Mouse (Mus musculus) right cerebral cortex, postnatal 4 days (tissue): ENCODE measurements at regions not wholly inside any gene's neighbourhood (a gene's known extent, or its start where the extent isn't known, plus 50 kb on each side); places are given as distances from the start of the nearest gene placed in this dataset.
"Not testable (repeated sequence)": the region's sequence is repeated elsewhere in the genome, so short reads cannot be mapped to it uniquely, and the experiment has no call there.

Source experiments
- DNase-seq: peaks from one replicate; pipeline ENCODE4 v3.0.0-alpha.2; 2022

DNA sequence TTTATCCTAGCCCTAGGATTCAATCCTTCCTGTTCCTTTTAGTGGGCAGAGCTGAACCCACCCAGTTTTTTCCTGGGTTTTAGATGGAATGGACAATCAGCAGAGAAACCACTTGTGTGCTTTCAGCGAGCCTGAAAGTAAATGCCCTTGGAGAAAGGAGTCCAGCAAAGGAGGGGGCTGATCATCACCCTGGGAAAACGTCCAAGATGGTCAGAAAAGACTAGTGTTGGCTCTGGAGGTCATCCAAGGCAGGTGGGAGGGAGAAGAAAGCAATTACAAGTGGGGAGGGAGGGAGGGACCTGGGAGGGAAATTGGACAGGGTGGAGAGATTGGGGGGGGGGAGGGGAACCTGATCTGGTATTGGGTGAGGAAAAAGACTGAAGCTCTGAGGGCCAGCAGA lies 55.6 kb upstream of the Zfp366 start:
- DNase-seq: no peak

DNA sequence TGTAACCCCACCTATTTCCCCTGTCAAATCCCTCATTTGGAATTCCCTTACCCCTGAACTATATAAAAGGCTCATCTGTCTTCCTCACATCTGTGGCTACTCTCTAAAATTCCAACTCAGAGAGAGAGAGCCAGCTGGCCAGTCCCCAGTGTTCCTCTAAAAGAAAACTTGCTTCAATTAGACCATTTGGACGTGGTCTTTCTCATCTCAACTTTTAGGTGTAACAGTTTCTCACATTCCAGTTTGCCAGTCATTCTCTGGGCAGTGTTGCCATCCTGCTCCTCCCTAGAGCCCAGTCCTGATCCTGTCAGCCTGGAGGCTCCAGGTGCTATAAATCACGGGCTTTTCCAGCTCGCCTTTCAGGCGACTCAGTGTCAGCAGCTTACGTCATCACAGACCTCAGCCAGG lies 56.3 kb upstream of the Zfp366 start:
- no peak for DNase-seq

DNA sequence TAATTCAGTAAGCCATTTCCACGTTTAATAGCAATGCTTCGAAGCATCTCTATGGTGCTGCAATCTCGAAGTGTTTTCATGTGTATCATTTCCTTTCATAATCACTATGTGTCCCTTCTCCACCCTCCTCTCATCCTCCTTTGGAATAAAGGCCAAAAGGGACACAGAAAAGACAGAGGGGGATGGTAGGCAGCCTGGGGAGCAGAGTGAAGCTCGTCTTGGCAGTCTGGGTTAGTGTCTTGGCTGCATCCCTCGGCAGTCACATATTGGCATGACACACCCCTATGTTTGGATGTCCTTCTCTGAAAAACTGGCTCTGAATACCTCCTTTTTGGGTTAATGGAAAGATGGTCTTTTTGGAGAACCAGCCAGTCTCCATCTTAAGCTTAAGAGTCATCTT lies 56.9 kb upstream of the Zfp366 start:
- no peak for DNase-seq

DNA sequence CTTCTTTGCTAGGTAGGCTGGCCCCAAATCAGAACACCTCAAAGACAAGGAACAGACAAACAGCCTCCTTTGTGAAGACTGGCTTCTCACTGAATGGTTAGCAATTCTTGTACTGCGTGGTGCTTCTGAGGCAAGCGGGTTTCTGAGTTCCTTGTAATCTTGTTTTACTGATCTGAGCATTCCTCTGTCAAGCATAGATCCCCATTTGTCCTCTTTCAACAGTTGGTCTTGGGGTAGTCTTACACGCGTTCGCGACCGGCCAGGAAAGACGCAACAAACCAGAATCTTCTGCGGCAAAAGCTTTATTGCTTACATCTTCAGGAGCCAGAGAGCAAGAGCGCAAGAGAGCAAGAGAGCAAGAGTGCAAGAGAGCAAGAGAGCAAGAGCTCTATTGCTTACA lies 57.7 kb upstream of the Zfp366 start:
- not testable (repeated sequence) for DNase-seq

DNA sequence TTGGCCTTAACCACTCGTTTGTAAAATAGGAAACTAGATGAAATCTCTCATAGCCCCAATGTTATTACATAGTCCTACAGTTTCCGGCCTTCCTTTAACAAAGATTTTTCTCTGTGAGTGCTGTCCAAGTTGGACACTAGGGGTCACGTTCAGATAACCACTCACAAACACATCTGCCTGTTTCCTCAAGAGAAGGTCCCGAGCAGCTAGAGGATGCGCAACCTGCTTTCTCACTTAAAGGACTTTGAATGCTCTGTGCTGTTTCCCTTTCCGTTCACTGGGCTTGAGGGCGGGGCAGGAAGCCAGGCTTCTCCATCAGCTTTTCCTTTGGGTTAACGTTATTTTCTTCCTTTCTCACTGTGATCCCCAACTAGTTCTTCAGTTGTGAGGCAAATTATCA lies 58.1 kb upstream of the Zfp366 start:
- DNase-seq: no peak

DNA sequence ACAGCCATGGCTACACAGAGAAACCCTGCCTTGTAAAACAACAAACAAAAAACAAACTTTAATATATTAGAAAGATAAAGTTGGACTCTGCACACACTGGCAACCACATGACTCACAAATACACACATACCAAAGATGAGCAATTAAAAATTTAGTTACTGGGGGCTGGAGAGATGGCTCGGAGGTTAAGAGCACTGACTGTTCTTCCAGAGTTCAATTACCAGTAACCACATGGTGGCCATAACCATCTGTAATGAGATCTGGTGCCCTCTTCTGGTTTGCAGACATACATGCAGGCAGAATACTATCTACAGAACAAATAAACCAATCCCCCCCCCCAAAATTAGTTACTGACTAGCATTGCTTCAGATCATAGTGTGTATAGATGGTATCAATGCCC lies 58.7 kb upstream of the Zfp366 start:
- DNase-seq: no peak

DNA sequence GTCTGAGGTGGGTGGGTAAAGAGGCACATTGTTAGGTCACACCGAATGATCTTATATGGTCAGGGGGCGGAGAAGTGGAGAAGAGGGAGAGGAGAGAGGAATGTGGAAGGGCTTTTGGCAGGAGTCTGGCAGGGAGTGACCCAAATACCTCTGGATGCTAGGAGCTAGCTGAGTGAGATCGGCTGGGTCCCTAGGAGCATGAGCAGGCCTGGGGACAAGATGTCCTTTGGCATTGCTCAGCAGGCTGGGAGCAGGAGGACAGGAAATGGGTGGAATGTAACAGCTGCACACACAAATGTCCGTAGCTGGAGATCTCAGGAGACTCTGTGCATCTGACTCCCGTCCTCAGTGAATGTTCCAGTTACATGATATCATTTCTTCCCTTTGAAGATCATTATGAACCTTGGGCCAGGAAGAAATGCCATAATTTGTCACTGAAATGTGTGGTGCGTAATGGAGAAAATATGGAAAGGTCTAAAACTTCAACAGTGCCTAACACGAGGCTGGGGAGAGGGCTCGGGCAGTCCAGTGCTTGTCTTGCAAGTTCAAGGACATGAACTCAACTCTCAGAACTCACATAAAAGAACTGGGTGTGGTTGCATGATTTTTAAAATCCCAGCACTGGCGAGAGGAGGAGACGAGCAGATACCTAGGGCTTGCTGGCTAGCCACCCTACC lies 59.6 kb upstream of the Zfp366 start:
- no peak for DNase-seq

DNA sequence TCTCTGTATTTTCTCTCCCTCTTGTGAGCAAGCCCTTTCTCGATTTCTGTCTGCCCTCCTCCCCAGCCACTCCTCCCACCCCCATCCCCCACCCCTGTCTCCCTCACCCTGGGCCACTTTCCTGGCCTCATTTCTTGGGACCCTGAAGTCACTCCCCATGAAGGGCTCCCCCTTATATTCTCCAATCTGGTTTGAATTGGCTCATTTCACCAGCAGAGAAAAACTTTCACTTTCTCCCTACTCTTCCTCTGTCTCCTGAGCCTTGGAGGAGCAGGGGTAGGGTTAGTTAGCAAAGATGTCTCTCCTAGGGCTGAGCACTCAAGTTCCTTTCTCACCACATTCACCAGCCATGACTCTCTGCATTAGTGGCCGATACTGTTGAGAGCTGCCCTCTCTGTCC lies 60.5 kb upstream of the Zfp366 start:
- no peak for DNase-seq

DNA sequence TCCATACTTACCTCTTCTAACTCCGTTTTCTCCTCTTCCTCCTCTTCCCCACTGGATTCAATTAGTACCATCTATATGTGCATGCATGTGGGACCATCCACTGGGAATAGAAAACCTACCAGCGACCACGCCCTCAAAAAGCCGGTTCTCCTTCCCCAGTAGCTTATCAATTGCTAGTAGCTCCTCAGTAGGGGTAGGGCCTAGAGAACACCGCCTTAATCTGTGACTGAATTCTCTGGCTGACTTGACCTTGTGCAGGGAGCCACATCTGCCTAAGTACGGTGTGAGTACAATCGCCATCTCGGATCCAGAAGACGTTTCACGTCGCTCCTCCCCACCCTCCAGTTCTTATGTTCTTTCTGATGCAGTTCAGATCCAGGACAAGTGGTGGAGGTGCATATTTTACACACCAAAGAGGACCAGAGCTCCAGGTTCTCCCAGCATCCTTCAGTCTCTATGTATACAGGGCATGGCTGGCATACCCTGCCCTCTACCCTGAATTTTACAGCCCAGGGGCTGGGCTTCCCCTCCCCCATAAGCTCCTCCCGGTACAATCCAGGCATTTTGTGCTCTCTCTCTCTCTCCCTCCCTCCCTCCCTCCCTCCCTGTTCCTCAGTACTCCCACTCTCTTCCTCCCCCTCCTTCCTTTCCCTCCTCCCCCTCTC lies 61.0 kb upstream of the Zfp366 start:
- DNase-seq: no peak

DNA sequence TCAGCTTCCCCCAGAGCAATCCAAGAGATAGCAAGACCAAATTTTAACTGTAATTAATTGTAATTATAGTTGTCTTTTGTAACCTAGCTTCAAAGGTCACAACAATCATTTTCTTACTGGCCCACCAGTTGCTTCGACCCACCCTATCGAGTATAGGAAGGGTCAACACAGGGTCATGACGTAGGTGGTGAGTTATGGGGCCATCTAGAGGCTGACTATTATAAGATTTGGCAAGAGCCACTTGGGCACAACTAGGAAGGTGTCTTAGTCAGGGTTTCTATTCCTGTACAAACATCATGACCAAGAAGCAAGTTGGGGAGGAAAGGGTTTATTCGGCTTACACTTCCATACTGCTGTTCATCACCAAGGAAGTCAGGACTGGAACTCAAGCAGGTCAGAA lies 62.1 kb upstream of the Zfp366 start:
- not testable (repeated sequence) for DNase-seq

DNA sequence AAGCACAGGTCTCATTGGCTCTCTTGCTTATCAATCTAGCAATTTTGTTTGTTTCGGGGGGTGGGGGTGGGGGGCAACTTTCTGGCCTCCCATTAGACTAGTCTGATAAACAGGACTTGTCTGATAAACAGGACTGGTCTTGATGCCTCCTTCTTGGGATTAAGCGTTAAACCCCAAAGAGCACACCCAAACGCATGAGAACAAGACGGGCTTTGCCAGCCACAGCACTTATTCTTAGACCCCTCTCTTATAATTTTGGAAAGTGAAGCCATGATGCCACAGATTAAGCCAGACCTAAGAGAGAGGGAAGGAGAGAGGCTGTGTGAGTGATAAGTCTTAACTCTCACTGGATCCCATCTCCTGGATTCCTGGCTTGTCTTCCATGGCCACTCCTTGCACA lies 63.5 kb upstream of the Zfp366 start:
- no peak for DNase-seq

DNA sequence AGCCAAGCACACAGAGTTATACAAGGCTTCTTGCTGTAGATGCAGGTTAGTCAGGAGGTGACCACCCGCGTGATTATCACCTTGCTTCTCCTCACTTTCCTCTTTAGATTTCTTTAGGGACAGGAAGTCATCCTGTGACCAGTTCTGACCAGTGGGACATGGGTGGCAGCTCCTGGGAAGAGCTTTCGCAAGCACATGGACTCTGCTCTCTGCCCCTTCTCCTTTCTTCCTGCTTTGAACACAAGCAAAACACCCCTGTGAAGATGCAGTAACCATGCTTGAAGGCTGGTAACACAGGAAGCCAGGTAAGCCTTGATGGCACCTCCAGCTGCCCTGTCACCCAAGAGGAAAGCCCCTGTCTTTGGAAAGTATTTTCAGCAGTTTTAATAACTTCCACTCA lies 64.7 kb upstream of the Zfp366 start:
- no peak for DNase-seq

DNA sequence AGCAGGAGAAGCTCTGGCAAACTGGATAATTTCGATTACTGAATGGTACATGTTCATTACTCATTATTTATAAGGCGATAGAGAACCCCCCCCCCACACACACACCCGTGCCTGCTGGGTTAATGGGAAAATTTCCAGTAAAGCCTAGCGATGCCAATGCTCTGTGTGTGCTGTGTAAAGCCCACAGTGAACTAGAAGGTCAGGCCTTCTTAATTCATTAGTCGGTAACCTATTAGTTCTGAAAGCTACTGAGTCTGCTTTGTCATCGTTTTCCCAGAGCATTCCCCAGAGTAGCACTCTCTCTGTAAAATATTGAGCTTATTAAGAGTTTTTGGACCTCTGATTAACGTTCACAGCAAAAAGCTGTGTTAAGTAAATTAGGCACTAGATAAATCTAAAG lies 65.7 kb upstream of the Zfp366 start:
- no peak for DNase-seq

DNA sequence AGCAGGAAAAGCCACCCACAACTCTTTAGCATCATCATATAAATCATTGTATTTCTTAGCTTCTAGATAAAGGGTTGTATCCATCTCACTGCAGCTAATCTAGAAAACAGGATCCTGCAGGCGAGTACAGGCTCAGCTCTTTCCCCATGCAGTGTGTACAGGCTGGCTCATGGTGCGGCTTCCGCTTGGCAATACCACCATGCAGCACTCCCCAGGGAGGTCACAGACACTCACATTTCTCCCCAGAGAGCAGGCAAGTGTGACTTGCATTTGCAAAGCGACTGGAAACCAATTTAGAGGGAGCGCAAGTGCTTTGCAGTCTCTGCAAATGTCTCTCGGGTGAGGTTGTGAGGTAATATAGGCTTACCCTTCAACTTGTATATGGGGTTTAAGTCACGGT lies 69.1 kb upstream of the Zfp366 start:
- no peak for DNase-seq

DNA sequence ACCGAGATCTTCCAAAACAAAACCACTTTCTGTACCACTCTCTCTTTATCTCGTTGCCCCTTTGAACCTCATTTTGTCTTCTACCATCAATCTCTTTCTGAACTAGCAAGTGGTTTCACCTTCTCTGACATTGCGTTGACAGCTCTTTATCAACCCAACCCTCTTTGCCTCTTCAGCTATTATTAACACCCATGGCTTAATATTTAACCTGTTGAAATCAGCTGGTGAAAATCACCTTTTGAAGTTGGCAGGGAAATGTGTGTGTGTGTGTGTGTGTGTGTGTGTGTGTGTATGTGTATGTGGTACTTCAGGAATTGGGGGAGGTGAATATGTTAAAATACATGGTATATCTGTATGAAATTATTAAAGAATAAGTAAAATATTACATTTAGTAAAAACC lies 70.1 kb upstream of the Zfp366 start:
- DNase-seq: no peak

DNA sequence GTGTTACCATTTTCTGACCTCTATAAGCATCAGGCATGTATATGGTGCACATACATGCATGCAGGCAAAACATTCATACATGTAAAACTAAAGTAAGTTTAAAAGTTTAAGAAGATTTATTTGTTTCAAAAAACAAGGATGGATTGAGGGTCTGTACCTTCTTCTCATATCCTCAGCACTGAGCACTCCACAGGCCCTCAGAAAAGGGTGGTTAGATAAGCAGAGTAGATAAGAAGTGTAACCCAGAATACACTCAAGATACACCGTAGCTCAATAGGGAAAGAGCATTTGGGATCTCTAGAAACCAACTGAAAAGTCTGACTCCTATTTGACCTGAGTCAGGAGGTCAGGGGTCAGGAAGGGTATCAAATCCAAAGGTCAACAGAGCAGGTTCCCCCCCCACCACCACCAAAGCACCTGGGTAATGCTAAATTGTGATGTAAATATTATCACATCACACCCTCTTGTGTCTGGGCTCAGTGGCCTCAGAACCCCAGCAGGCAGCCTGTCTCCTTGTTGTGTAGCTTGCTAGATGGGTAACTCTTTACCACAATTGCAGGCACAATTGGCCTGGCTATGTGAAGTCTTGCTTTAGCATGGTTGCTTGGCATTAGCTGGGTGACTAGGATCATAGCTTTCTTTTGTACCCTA lies 72.8 kb upstream of the Zfp366 start:
- no peak for DNase-seq

DNA sequence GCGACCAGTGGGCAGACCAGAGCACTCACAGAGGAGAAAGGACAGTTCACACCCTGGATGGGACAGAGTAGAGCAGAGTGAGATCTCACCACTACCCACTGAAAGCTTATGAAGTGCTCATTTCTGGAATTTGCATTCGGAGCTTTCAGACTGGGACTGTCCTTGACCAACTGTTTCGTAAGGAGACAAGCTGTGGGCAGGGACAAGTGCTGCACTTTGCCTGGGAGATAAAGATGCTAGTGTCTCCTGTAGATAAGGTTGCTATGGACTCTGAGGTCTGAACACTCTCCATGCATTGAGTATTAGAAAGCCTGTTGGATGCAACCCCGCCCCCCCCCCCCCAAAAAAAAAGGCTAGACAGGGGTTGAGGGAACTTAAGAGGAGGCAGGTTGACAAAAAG lies 76.6 kb upstream of the Zfp366 start:
- no peak for DNase-seq

DNA sequence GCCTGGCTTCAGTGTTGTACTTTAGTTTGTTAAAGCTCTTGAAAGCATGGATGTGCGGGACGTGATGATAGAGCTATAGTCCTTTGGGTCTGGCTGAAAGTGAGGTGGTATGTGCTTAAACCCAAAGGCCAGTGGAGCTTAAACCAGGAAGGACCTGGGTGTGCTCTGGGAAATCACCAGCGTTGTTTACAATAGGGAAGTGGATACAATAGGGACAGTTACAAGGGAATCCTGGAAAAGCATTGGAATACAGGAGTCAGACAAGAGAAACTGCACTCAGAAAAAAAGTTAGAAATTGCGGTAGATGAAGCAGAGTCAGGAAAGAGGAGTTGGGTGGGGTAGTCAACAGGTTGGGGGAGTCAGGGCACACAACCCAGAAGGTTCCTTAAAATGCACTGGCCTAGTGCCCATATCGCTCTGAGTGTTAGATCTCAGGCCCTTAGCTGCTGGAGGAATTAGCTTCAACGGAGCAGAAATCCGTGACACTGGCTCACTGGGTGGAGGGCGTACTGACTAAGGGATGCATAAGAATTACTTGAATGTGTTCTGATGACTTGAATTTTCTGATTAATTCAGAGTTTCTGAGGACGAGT lies 82.4 kb upstream of the Zfp366 start:
- DNase-seq: no peak

DNA sequence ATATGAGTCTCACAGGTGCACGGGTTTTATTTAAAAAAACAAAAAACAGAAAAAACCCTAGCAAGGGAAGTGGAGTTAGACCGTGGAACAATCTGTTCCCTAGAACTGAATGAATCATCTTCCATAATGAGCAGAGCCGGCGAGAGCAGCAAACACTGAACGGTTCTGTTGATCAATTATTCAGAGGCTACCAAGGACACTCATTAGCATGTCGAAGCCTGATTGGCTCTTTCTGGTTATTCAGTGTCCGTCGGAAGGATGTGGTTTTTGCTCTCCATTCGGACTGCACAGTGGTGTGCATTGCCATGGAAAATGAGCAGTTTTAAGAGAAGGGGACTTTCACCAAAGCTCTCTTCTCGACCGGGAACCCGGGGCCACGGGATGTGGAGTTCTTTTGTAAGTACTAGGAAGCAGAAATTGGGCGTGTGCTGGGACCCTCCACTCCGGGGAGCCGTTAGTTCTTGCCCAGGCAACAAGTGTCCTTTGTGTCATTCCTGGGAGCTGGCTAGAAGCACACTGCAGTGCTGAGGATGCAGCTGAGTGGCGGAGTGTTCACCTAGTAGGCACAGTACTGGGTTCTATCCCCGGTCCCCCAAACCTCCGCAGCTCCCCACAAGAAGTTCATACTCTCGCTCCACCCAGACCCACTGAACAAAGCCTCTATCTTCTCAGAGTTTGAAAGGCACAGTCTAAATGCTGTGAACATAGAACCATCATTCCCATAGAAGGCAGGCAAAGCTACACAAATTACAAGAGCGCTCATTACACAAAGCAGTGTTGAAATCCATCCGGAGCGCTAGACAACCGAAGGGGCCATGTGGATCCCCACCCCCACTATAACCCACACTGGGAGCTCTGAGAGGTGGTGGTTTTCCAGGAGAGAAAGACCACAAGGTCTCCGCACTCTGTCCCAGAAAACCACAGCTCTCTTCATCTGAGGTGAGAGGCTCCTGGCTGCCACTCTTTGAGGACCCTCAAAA lies 83.9 kb upstream of the Zfp366 start:
- peak; percentile 44 for DNase-seq

DNA sequence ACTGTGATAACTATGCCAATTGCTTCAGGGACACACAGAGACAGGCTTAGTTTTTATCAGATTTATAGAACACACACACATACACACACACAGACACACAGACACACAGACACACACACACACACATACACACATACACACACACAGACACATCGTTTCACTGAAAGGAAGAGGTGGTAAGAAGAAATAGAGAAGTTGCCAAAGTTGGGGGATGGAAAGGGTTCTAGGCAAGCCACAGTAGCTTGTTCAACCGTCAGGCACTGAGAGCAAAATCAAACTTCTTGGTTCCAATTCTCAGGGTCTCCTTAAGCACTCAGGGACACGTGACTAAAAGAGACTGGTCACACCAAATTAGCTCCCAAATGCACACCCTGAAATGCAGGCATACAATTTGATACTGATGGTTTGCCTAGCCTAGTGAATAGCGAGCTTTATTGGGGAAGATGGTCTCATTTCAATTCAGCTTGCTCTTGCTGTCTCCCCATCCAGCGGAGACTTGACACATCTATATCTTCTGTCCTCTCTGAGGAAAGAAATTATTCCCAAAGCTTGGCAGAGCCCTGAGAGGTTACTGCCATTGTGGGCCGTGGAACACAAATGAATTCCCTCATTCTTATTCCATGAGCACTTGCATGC lies 84.7 kb upstream of the Zfp366 start:
- no peak for DNase-seq

DNA sequence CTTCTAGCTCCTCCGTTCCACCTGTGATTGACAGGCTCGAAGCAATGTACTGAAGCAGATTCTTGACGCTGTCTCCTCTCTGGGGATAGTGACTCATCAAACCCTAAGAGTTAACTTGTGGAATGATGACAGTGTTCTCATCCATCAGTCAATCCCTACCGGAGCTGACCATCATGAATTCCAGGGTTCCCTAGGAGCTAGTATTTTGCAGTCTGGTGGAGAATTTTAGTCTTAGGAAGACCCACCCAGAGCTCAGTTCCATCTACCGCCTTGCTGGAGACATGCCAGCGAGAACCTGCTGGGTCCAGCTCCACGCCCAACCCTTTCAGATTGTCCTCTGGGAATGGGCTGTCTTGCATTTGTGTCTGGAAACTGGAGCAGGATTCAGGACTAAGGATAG lies 85.4 kb upstream of the Zfp366 start:
- peak; percentile 16 for DNase-seq
